ENCODE assay signal across 8 mouse cellular contexts in the genomic region with DNA sequence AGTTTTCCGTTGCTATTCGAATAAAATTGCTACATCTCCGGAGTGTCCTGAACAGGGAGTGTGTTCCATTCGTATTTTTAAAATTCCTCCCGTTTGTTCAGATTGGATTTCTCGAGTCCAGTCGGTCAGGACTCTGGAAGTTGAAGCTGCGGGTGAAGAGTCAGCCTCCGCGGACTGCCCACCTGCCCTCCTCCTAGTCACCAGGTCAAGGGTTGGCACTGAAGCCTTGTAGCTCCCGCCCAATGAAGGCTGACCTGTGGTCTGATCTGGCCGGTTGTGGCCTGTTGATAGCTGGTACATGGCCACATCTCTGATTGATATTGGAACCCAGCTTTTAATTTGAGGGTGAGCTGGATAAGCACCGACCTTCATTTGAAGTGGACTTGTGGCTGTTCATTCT. TPM values are rescaled to one million over a fixed set of nuclear protein-coding genes. Genes with fewer than 3 reads are reported as not detected.
DNase-seq lines count a peak whose midpoint lies in the region; ATAC-seq and TF ChIP-seq lines count a peak whose summit lies in the region.

No protein-coding gene starts in this region.

- H3K4me2 ChIP-seq in forebrain, postnatal 0 days (ENCODE audit: low read depth), result peak overlapping the region; percentile 91
- H3K4me2 ChIP-seq in kidney, embryonic 14.5 days (replicated peaks; ENCODE audit: low read depth, low read length), result peak overlapping the region; percentile 70

- no peaks in the 10 kb centered on the region for H3K9me3 ChIP-seq in forebrain, postnatal 0 days (ENCODE audit: low read length)
- no peaks in the 10 kb centered on the region for H3K9me3 ChIP-seq in kidney, embryonic 14.5 days (ENCODE audit: control insufficient read depth, low read length)

- no peak for ATAC-seq in forebrain, postnatal 0 days
- no peak for ATAC-seq in kidney, embryonic 14.5 days (ENCODE audit: low FRiP score, low TSS enrichment)
- no peak for ATAC-seq in megakaryocyte progenitor cell, adult 5-6 weeks (replicated peaks; ENCODE audit: poor library complexity)

- DNase-seq in heart, adult 18-20 months, result peak; percentile 33 to 47
- no peak for DNase-seq in heart, adult 8-10 months (ENCODE audit: low spot score)
- peak; percentile 28 for DNase-seq in cerebellum, adult 8-10 months
- no peak for DNase-seq in forebrain, postnatal 0 days
- peak; percentile 31 for DNase-seq in lung, postnatal 10 days
- DNase-seq in spleen, adult 2 months (ENCODE audit: low read depth in 1 of 2, low spot score in 2 of 2), result no peak

- peaks cover 29% of the 10 kb centered on the region; the same call in 1 of the 2 replicates for H3K4me1 ChIP-seq in forebrain, postnatal 0 days (ENCODE audit: insufficient read depth)
- H3K4me1 ChIP-seq in kidney, embryonic 14.5 days (ENCODE audit: control insufficient read depth, insufficient read depth, low read length), result peaks cover 10% of the 10 kb centered on the region; the same call in 1 of the 2 replicates
- peaks cover 10% of the 10 kb centered on the region; the same call in 1 of the 2 replicates for H3K4me1 ChIP-seq in spleen, adult 2 months (ENCODE audit: control insufficient read depth, insufficient read depth, insufficient read length)

- peak overlapping the region; percentile 98 for H3K9ac ChIP-seq in forebrain, postnatal 0 days
- peak overlapping the region; percentile 97 for H3K9ac ChIP-seq in kidney, embryonic 14.5 days (ENCODE audit: low read depth, low read length)

- H3K4me3 ChIP-seq in forebrain, postnatal 0 days (ENCODE audit: low read depth, low read length), result peak overlapping the region; percentile 98
- peak overlapping the region; percentile 97 for H3K4me3 ChIP-seq in kidney, embryonic 14.5 days (ENCODE audit: low read length)
- peak overlapping the region; percentile 93 for H3K4me3 ChIP-seq in spleen, adult 2 months (ENCODE audit: extremely low read depth, insufficient read depth, insufficient read length)

- H3K27me3 ChIP-seq in forebrain, postnatal 0 days (ENCODE audit: insufficient read depth, low read length), result no peaks in the 10 kb centered on the region; the same call in 1 of the 2 replicates
- no peaks in the 10 kb centered on the region for H3K27me3 ChIP-seq in kidney, embryonic 14.5 days (ENCODE audit: control insufficient read depth, insufficient read depth, low read length)
- no peaks in the 10 kb centered on the region for H3K27me3 ChIP-seq in spleen, adult 2 months (ENCODE audit: control insufficient read depth, insufficient read depth, low read length)

- peak overlapping the region; percentile 93 for H3K27ac ChIP-seq in forebrain, postnatal 0 days (ENCODE audit: low read depth, low read length)
- no peak overlapping the region; the same call in 1 of the 2 replicates for H3K27ac ChIP-seq in kidney, embryonic 14.5 days (ENCODE audit: low read depth, low read length)
- no peak overlapping the region for H3K27ac ChIP-seq in spleen, adult 2 months (ENCODE audit: insufficient read depth, low read length)

- WGBS in forebrain, postnatal 0 days, result under 1% methylated on average over 13 of the region's 13 CpGs
- WGBS in kidney, embryonic 14.5 days, result 2% methylated on average over 13 of the region's 13 CpGs
- 3% methylated on average over 13 of the region's 13 CpGs for WGBS in spleen, adult 2 months

- no peak for TF ChIP-seq POLR2A in spleen, adult 2 months (IDR thresholded peaks at IDR 0.05; ENCODE audit: low read depth, low read length)

- TF ChIP-seq CTCF in forebrain, postnatal 0 days (IDR thresholded peaks at IDR 0.05; ENCODE audit: low read depth), result no peak
- TF ChIP-seq CTCF in spleen, adult 2 months (IDR thresholded peaks at IDR 0.05; ENCODE audit: extremely low read depth, insufficient read depth, insufficient read length, insufficient replicate concordance), result no peak

- no peaks in the 10 kb centered on the region for H3K36me3 ChIP-seq in forebrain, postnatal 0 days (ENCODE audit: insufficient read depth)
- H3K36me3 ChIP-seq in kidney, embryonic 14.5 days (ENCODE audit: control insufficient read depth, insufficient read depth, low read length), result no peaks in the 10 kb centered on the region
- H3K36me3 ChIP-seq in spleen, adult 2 months (ENCODE audit: control insufficient read depth, insufficient read depth, low read length), result no peaks in the 10 kb centered on the region

RNA-seq across cellular contexts. Expression of gene Mkln1, which starts 1.0 kb away (rescaled TPM):
- 100 to 1,000 TPM; 174 to 178 TPM for total RNA-seq in heart, adult 18-20 months (2021)
- 100 to 1,000 TPM; 145 to 175 (median 158) TPM for total RNA-seq in heart, adult 8-10 months (2022)
- total RNA-seq in forebrain, postnatal 0 days (2014; rRNA removed), result 93.2 and 119 TPM in 2 replicates
- polyA plus RNA-seq in forebrain, postnatal 0 days (2015; fragmentation: Nextera tagmentation; extraction: Ambion mirVana), result 84.1 and 93.5 TPM in 2 replicates
- polyA plus RNA-seq in kidney, embryonic 14.5 days (2014; fragmentation: Nextera tagmentation; extraction: Ambion mirVana), result 155 and 212 TPM in 2 replicates
- 12.1 and 21.0 TPM in 2 replicates for polyA plus RNA-seq in spleen, adult 2 months (2012; rRNA removed)
- total RNA-seq in megakaryocyte progenitor cell, adult 5-6 weeks (2015), result 131 and 135 TPM in 2 replicates
- 142 and 172 TPM in 2 replicates for total RNA-seq in megakaryocyte progenitor cell, adult 5-6 weeks (2017)

Comparison
In these comparisons a context has a peak if more than half of its experiments do, and no peak if none do; other contexts are left out.
1. DNase-seq: peak in heart, adult 18-20 months (2 of 2), cerebellum, adult 8-10 months (single experiment) and lung, postnatal 10 days (single experiment); none in heart, adult 8-10 months (single experiment), forebrain, postnatal 0 days (single experiment) and spleen, adult 2 months (0 of 2).
2. Peak in every context shown above with its lines, with median percentiles within 50 percentile points of each other: H3K4me3 ChIP-seq.